Mouse (Mus musculus): ENCODE results near the gene Arrdc5. TPM values are rescaled to one million over a fixed set of nuclear protein-coding genes. Genes with fewer than 3 reads are reported as not detected.

The Arrdc5 gene
- polyA plus RNA-seq, 1 experiment: not detected

DNA sequence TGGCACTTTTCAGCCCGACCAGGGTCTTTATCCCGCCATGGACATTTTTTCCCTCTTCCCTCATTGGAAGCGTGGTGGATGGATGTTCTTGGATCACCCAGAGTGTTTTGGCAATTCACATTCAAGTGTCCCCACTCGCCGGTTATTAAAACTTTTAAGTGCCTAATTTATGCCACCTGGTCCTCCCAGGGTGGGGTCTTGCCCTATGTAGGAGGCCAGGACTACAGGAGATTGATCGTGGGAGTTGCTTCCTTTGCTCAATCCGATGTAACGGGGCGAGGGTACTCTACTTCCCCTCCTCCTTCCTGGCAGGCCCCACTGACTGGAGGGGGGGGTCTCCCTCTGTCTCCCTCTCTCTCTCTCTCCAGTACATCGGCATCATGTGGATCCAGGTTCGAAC lies 4.6 kb upstream of the Arrdc5 start:
- 12% methylated on average over 11 of the region's 11 CpGs for WGBS
- no peak for DNase-seq (ENCODE audit: low read depth, low spot score)

DNA sequence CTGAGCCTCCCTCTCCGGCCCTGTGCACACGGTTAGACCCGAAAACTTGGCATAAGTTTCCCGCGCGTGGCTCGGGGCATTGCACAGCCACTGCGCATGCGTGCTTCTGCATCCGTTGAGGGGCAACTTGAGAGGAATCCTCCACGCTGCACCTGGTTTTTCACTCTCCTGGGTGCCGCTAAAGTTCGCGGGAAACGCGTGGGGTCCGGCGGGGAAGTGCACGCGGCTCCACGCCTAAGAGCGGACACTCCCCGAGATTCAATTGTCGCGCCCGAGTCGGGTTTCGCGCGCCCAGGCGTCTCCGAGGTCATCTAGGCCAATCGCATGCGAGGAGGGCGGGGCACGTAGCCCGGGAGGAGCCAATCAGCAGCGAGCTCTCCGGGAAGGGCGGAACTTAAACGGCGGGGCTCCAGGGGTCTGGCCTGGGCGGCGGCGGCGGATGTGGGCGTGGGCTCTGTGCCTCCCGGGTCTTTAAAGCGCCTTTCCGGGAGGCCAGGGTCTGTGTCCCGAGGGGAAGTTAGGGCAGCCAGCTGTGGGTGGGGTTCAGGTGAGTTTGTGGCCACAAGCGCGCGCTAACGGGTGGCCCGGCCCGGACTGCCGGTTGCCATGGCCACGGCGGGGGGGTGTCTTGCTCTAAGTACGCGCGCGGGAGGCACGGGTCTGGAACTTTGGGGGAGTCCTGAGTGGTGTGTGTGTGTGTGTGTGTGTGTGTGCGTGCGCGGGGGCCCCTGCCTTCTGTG lies 3.9 kb upstream of the Arrdc5 start:
- peak; percentile 85 for DNase-seq (ENCODE audit: low read depth, low spot score)
- WGBS: under 1% methylated on average over 68 of the region's 68 CpGs

DNA sequence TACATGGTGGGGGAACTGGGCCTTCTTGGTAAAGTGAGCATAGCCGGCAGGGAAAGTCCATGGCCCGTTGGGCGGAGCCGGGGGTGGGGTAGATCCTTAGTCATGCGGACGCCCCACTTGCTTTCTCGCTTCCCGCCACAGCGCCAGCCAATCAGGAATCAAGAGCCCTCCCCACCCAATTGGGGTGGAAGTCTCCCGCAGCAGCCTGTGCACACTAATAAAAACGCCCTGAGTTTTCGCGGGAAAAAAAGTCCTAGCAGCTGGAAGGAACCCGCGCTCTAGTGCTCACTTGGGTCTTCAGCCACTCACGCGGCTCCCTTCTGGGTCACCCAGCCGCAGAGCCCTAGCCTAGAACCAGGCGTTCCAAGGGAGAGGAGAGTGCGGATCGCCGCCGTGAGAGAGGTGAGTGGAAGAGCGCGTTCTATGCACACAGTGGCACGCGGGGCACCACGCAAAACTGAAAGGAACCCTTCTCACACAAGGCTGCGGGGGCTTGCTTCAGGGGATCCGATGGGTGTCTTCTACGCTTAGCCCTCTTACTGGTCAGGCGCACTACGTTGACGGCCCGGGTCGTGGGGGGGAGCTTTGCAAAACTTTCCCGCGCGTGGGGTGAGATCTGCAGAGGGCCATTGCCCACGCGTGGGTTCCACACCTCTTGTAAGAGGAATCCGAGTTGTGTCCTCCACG lies 3.2 kb upstream of the Arrdc5 start, which contains the start of gene Uhrf1:
TSS of gene Uhrf1 (plus strand) at position 162 of the 687 bp plus-strand sequence.
- under 1% methylated on average over 43 of the region's 43 CpGs for WGBS
- peak; percentile 67 for DNase-seq (ENCODE audit: low read depth, low spot score)

DNA sequence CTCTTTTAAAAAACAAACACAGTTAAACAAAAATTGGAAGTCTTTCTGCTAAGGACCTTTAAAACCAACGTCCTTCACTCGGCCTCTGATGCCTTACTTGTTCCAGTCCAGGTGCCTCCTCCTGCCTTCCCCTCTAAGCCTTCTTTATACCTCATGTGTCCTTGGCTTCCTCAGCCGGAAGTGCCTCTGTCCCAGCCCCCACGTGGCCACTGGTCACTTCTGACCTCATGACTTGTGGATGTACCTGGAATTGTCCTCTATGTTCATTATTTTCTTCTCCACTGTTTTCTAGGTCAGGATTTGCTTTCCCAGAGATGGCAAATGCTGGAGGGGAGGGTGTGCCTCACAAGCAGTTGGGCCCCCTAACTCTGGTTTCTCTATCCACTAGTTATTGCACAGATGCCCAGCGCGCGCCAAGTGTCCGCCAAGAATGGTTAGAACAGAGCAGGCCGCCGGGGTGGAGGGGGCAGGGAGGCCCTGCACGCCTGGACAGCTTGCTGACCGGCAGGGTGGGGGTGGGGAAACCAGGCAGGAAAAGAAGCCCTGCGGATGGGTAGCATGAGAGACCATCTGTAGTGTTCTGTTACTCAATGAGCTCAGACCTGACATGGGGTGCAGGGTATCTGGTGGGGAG lies 2.4 kb upstream of the Arrdc5 start:
- no peak for DNase-seq (ENCODE audit: low read depth, low spot score)
- WGBS: 29% methylated on average over 13 of the region's 13 CpGs

DNA sequence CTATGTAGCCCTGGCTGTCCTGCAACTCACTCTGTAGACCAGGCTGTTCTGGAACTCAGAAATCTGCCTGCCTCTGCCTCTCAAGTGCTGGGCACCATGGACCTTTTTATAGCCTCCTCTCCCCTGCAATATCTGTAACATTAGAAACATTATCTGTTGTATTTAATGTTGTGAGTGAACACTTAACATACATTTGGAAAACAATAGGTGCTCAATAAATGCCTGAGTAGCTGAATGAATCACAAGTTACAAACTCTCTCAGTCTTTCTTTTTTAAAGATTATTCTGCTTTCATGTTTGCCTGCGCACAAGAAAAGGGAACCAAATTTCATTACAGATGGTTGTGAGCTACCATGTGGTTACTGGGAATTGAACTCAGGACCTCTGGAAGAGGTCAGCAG lies 1.8 kb downstream of the Arrdc5 start:
- no peak for DNase-seq (ENCODE audit: low read depth, low spot score)
- 92% methylated on average over 1 of the region's 1 CpGs for WGBS

DNA sequence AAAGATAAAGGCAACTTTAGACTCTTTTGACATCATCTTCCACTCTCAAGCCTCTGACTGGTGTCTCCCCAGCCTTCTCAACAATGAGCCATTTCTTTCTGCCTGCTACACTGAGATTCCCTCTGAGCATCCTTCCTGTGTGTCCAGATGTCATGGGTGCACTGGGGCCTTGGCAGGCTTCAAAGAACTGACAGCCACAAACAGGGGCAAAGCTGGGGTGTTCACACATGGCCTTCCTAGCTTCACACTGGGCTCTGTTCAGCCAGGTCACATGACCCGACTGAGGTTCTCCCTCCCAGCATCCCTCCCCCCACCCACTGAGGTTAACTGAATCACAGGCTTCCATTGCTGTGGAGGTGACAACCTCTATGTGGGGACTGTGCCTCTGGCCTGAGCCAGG lies 3.9 kb downstream of the Arrdc5 start:
- WGBS: 58% methylated on average over 1 of the region's 1 CpGs
- no peak for DNase-seq (ENCODE audit: low read depth, low spot score)

DNA sequence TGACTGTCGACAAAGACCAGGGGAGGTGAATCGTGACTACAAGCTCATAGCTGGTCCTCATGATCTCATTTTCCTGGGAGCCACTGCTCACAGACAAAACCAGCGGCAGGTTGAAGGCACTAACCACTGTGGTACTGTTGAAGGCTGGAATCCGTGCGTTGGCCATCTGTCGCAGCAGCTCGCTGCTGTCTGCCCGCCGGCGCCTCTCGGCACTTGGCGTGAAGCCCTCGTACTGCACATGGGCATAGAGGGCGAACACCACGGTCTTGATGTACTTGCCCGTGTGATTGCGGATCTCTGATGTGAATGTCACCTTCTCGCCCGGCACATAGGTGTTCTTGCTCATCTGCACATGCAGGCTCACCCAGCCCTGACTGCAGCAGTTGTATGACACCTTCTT lies 5.8 kb downstream of the Arrdc5 start:
- WGBS: 94% methylated on average over 19 of the region's 19 CpGs
- no peak for DNase-seq (ENCODE audit: low read depth, low spot score)

DNA sequence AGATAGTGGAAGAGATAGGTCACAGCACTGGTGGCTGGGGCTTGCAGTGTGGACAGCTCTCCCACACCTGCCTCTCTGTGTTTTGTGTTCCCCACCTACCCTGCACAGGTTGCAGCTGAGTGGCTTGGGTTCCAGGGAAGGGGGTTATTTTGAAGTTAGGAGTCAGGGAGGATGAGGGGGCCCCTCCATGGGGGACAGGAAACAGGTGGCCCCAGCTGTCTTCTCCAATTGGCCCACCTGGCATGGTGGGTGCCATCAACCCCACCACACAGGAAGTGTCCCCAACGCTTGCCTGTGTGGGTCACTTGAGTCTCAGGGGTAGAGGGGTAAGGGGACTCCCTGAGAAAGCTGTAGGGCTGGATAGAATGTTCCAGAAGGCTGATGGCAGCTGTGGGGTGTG lies 6.8 kb downstream of the Arrdc5 start:
- DNase-seq (ENCODE audit: low read depth, low spot score): no peak
- 85% methylated on average over 1 of the region's 1 CpGs for WGBS

DNA sequence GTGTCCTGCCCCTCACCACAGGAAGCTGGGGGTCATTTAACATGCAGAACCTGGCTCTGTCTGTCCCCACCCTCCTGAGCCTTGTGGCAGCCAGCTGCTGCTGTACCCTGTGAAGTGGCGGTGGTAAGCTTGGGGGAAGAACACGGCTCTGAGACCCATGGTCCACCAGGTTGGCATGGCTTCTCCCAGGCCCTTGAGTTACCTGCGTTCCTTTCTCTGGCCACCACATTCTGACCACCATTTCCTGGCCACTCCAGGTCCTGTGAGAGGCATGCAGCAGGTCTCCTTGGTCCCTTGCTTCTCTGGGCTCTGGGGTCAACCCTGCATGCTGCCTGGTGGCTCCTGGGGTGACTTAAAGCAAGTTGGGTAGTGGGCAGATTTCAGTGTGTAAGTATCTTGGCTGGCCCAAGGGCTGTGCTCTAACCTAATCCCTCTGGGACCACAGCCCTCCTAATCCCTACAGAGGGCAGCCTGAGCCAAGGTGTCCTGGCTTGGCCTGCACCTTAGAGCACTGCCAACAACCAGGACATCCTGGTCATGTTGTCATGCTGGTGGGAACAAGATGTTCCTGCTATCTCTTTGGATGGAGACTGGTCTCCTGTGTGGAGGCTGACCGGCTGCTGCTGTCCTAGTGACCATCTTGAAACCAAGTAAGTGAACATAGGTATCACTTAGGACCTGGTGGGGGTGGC lies 7.4 kb downstream of the Arrdc5 start, which contains the start of gene Plin3:
TSS of gene Plin3 (minus strand) at position 343 of the 692 bp plus-strand sequence.
- WGBS: 90% methylated on average over 4 of the region's 4 CpGs

DNA sequence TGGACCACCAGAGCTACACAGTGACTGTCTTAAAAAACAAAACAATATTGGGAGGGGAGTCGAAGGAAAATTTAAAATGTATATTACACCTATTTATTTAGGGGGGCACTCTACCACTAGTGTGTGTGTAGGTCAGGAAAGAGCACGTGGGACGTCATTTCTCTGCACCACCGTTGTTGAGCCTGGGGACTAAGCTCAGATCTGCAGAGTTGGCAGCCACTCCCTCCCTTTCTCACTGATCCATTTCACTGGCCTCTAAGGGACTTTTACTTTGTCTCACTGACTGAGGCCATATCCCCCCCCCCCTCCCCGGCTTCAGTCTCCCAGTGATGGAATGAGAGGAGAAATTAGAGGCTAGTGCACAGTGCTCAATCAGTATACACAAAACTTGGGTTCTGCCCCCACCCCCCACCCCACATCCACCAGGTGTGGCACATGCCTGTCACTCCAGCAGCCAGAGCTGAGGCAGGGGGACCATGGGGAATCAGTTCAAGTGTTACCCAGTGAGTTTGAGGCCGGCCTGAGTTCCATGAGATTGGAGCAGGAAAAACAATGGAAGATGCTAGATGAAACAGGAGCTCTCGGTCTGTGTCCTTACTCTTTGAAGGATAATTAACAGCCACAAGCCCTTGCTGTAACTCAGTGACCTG lies 8.1 kb downstream of the Arrdc5 start:
- DNase-seq (ENCODE audit: low read depth, low spot score): no peak
- WGBS: 91% methylated on average over 7 of the region's 7 CpGs

More for the DNA sequence above, 7.4 kb downstream of the Arrdc5 start, which contains the start of gene Plin3:
- no peak for DNase-seq (ENCODE audit: low read depth, low spot score)

DNA sequence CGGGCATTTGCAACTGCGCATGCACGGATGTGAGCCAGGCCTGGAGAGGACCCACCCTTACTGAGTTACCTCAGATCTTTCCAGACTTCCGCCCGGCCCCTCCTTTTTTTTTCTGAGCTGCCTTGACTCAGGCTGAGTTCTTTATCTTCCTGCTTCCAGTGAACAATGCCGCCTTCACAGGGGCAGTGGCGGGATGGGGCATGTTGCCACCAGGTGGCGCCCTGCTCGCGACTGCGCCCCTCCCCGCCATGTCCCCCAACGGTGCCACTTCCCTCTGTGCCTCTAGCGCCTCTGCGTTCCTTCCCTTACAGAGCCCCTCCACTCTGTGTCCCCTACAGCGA lies 8.9 kb downstream of the Arrdc5 start:
- peak; percentile 88 for DNase-seq (ENCODE audit: low read depth, low spot score)
- 1% methylated on average over 16 of the region's 16 CpGs for WGBS

DNA sequence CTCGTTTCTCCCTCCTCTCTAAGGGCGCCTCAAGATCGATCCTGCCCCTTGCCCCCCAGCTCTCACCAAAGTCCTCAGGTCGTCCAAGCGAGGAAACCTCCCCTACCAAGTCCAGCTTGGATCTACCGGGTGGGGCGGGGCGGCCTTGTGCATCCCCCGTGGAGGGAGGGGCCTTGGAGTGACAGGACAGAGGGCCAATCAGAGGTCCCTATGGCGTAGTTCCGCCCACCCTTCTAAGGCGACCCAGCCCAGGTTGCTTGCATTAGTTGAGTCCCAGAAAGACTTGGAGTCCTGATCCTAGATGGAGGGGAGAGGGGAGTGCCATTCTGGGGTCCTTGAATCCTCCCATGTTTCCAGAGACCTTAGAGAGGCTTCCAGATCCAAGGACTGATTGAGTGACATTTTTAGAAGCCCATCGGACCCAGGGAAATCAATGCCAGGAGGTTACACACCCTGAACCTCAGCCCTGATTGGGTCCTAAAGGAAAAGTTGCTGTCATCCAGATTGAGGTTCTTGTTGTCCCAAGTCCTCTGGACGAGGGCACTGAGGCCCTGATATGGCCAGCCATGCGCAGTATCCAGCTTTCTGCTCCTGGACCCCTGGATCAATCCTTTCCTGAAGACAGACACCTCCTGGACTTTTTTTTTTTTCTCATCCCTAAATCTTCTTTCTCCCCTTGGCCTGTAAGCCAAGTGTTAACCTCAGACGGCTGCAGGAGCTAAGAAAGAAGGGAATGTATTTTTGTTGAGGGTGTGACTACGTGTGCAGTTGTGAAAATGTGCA lies 9.5 kb downstream of the Arrdc5 start:
- DNase-seq (ENCODE audit: low read depth, low spot score): peak; percentile 95
- 2% methylated on average over 17 of the region's 17 CpGs for WGBS

DNA sequence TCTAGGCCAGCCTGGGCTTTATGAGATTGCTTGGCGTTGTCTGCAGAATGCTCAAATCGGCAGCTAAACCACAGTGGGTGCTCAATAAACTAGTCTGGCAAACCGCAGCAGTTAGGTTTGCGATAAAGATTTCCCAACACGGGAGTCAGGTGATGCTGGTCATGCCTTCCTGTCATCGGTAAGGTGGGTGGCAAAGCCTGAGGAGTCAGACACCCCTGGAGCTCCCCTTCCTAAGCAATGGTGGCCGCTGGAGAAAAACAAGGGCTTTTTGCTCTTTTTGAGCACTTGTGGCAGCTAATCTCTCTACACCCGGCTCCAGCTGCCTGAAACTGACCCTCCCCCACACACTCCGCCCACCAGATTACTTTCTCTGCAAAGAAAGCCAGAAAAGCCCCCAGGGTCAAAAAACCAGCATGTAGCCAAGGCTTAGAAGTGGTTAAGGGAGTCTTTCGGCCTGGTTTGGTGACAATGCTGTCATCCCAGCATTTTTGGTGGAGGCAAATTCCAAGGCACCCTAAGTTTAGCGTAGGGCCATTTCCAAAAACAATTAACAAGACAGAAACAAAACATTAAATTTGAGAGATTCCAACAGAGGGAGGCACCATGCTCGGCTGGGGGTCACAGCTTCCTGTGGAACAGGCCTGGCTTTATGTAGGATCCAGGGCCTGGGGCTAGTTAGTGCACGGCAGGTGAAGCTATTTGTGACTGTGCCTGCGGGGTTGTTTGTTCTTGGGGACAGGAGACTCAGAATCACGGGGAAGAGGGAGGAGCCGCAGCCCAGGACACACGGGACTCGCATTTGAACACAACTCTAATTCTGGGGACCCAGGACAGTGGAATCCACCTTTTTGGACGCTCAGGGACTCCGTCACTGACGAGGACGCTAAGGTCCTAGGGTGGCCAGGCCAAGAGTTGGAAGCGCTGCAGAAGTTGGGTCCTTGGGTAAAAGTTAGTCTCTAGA lies 10.4 kb downstream of the Arrdc5 start:
- DNase-seq (ENCODE audit: low read depth, low spot score): no peak
- WGBS: 2% methylated on average over 23 of the region's 23 CpGs

DNA sequence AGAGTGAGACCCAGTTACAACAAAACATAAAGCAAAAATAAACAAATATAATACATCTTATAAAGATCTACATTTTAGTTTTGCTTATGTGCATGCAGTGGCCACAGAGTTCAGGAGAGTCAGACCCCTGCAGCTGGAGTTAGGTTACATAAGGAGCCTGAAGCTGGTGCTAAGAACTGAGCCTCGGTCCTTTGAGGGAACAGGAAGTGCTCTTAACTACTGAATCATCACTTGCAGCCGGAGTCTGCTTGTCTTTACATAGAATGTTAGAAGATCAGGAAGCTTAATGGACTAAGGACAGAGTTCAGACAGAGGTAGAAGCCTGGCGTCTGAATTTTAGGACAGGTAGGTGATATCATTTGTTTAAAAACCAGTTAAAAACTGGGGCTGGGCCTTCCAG lies 11.2 kb downstream of the Arrdc5 start:
- no peak for DNase-seq (ENCODE audit: low read depth, low spot score)
- WGBS: 11% methylated on average over 3 of the region's 3 CpGs

DNA sequence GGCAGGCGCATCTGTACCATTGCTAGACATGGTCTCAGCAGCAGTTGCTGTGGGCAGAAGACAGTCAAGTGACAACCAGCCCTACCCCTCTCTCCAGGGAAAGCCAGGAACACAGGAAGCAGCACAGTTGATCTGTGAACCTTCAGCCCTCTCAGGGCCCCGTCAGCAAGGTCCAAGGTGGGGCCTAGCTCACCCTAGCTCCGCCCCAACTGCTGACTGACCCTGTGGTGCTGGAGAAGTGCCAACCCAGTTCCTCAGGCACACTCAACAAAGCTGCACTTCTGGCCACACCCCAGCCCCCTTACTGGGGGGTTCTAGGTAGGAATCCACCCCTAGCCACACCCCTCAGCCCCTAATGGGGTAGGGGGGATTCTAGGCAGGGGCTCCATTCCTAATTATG lies 12.3 kb downstream of the Arrdc5 start:
- no peak for DNase-seq (ENCODE audit: low read depth, low spot score)
- 20% methylated on average over 3 of the region's 3 CpGs for WGBS

DNA sequence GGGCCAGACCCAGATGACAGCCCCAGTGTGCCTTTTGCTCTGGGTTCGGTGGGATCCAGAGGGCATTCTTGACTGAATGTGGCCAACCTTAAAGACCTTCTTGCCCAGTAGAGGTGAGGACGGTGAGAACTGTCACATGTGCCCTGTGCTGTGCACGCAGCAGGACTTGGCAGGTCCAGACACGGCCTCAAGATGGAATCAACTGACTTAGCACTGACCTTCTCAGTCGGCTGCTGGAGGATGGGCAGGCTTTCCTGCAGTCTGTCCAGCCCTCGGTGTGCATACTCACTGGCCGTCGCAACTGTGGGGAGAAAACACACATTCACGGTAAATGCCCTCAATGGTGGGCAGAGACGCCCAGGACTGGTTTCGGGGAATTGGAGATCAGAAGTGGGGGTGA lies 14.1 kb downstream of the Arrdc5 start:
- DNase-seq (ENCODE audit: low read depth, low spot score): no peak
- WGBS: 98% methylated on average over 11 of the region's 11 CpGs

DNA sequence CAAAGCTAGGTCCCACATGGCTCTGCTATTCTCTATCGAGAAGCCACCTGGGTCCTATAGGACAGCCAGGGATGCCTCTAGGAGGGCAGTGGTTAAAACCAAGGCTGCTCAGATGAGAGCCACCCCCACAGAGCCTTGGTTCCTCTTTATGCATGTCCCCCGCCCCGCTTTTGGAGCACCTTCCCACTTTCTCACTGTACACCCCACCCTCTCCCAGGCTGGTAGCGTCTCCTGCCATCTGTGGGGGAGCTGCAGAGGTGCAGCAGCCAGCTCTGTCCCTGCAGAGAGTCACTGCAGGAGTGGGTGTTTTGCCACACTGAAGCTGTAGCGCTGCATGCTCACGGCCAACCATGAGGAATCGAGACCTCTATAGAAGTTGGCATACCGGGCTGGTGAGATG lies 16.8 kb downstream of the Arrdc5 start:
- no peak for DNase-seq (ENCODE audit: low read depth, low spot score)
- 92% methylated on average over 8 of the region's 8 CpGs for WGBS

DNA sequence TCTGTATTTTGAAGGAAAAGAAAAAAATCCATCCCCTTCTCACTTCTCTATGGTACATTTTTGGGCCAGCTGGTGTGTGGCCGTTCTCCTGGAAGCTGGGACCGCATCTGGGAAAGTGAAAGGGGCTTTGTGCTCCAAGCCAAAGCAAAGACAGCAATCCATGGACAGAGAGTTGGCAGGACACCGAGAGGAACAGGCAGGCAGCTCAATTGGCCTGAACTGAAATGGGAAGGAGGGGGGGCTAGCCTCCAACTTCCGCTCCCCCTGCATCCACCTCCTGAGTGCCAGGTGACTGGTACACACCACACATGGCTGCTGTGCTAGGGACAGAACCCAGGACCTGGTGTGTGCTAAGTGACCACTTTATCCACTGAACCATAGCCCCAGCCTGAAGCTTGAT lies 17.3 kb downstream of the Arrdc5 start:
- DNase-seq (ENCODE audit: low read depth, low spot score): no peak
- 82% methylated on average over 4 of the region's 4 CpGs for WGBS

Data from large intestine, adult 2 months (tissue).